Mouse (Mus musculus): ENCODE results near the gene Olfr12. TPM values are rescaled to one million over a fixed set of nuclear protein-coding genes. Genes with fewer than 3 reads are reported as not detected.

Olfr12 gene
- polyA plus RNA-seq, 1 experiment from 2014 or later = not detected

- Histone ChIP-seq H3K9me3 (ENCODE audit: control insufficient read depth, low read depth, low read length) (no peaks in the 10 kb centered on the region), H3K36me3 (ENCODE audit: control insufficient read depth, insufficient read depth, low read length) (no peaks in the 10 kb centered on the region), H3K4me1 (ENCODE audit: control insufficient read depth, insufficient read depth, low read length) (peaks cover 11% of the 10 kb centered on the region), H3K4me2 (replicated peaks; ENCODE audit: low read depth, low read length) (no peak overlapping the region), H3K27me3 (ENCODE audit: control insufficient read depth, insufficient read depth, low read length) (no peaks in the 10 kb centered on the region), H3K9ac (replicated peaks; ENCODE audit: low read depth, low read length) (no peak overlapping the region), H3K4me3 (ENCODE audit: low read depth, low read length) (no peak overlapping the region), H3K27ac (ENCODE audit: low read length) (no peak overlapping the region)
- no peak for ATAC-seq (ENCODE audit: insufficient number of reproducible peaks, insufficient read depth, low FRiP score, low read depth)
- WGBS = 77% methylated on average over 5 of the region's 5 CpGs
Measured at GRCm38 (mm10) chr1:92644916-92645315, 27.3 kb downstream of the Olfr12 start.

DNA sequence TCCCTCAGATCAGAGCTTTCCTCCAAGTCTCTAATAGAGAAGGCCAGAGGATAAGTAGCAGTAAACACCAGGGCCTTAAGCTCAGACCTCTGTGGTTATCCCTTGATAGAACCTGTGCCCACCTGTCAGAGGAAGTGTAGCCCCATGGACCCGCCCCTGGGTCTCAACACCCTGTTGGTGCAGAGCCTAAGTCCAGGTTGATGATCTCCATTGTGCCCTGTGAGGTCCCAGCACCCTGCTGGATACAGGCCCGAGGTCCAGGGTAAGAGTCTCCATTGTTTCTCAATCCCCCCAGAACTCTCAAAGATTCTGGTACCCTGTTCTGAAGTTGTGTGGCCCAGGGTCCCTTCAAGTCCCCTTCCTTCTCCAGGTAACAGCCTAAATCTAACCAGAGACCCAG is 28.5 kb downstream of the Olfr12 start:
- H3K27ac ChIP-seq (ENCODE audit: low read length) = no peak overlapping the region
- no peak for ATAC-seq (ENCODE audit: insufficient number of reproducible peaks, insufficient read depth, low FRiP score, low read depth)
- no peak overlapping the region for H3K4me2 ChIP-seq (replicated peaks; ENCODE audit: low read depth, low read length)
- H3K36me3 ChIP-seq (ENCODE audit: control insufficient read depth, insufficient read depth, low read length) = no peaks in the 10 kb centered on the region
- no peak overlapping the region for H3K9ac ChIP-seq (replicated peaks; ENCODE audit: low read depth, low read length)
- H3K9me3 ChIP-seq (ENCODE audit: control insufficient read depth, low read depth, low read length) = no peaks in the 10 kb centered on the region
- 51% methylated on average over 2 of the region's 2 CpGs for WGBS
- H3K4me3 ChIP-seq (ENCODE audit: low read depth, low read length) = no peak overlapping the region
- H3K27me3 ChIP-seq (ENCODE audit: control insufficient read depth, insufficient read depth, low read length) = no peaks in the 10 kb centered on the region
- H3K4me1 ChIP-seq (ENCODE audit: control insufficient read depth, insufficient read depth, low read length) = peaks cover 2% of the 10 kb centered on the region

- H3K27ac ChIP-seq (ENCODE audit: low read length) = no peak overlapping the region
- H3K9me3 ChIP-seq (ENCODE audit: control insufficient read depth, low read depth, low read length) = no peaks in the 10 kb centered on the region
- H3K4me2 ChIP-seq (replicated peaks; ENCODE audit: low read depth, low read length) = no peak overlapping the region
- no peaks in the 10 kb centered on the region for H3K27me3 ChIP-seq (ENCODE audit: control insufficient read depth, insufficient read depth, low read length)
- ATAC-seq (ENCODE audit: insufficient number of reproducible peaks, insufficient read depth, low FRiP score, low read depth) = no peak
- no peaks in the 10 kb centered on the region for H3K36me3 ChIP-seq (ENCODE audit: control insufficient read depth, insufficient read depth, low read length)
- H3K9ac ChIP-seq (replicated peaks; ENCODE audit: low read depth, low read length) = no peak overlapping the region
- H3K4me3 ChIP-seq (ENCODE audit: low read depth, low read length) = no peak overlapping the region
- H3K4me1 ChIP-seq (ENCODE audit: control insufficient read depth, insufficient read depth, low read length) = no peaks in the 10 kb centered on the region
- 72% methylated on average over 7 of the region's 7 CpGs for whole genome bisulfite sequencing
Measured at GRCm38 (mm10) chr1:92646601-92647000, 29.0 kb downstream of the Olfr12 start.

DNA sequence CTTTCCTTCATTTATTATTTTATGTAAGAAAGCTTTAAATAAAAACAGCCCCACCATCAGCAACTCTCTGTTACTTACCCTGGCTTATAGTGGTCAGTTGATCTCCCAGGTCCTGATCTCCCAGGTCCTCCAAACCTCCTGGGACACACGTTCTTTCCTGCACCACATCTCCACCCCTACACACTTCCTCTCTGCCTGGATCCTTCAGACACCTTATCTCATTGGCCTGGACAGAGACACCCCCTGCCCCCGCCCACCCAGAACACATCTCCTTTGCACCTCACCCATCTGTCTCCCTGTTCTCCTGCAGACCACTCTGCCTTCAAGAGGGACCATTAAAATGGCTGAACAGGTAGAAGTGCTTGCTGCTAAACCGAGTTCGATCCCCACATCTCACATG is 29.4 kb downstream of the Olfr12 start:
- H3K27ac ChIP-seq (ENCODE audit: low read length) = no peak overlapping the region
- no peak for ATAC-seq (ENCODE audit: insufficient number of reproducible peaks, insufficient read depth, low FRiP score, low read depth)
- no peak overlapping the region for H3K9ac ChIP-seq (replicated peaks; ENCODE audit: low read depth, low read length)
- 70% methylated on average over 4 of the region's 4 CpGs for WGBS
- H3K4me2 ChIP-seq (replicated peaks; ENCODE audit: low read depth, low read length) = no peak overlapping the region
- no peaks in the 10 kb centered on the region for H3K27me3 ChIP-seq (ENCODE audit: control insufficient read depth, insufficient read depth, low read length)
- H3K4me3 ChIP-seq (ENCODE audit: low read depth, low read length) = no peak overlapping the region
- no peaks in the 10 kb centered on the region for H3K4me1 ChIP-seq (ENCODE audit: control insufficient read depth, insufficient read depth, low read length)
- no peaks in the 10 kb centered on the region for H3K36me3 ChIP-seq (ENCODE audit: control insufficient read depth, insufficient read depth, low read length)
- H3K9me3 ChIP-seq (ENCODE audit: control insufficient read depth, low read depth, low read length) = no peaks in the 10 kb centered on the region

DNA sequence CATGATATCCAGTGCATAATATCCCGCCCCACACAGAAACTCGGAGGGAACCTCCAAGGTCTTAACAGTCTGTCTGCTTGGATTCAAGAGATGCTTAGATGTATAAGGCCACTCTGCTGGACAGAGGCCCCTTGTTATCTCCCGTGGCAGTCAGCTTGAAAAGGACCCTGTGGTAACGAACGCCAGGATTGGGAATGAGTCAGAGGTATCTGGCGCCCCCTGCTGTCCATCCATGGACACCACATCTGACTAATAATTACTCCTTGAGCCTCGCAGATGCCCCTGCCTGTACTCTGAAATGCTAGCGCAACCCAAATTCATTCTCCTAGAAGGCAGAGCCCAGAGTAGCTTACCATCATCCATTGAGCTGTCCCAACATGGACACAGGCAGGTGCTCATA is 30.2 kb downstream of the Olfr12 start:
- 13% methylated on average over 8 of the region's 8 CpGs for WGBS
- ATAC-seq (ENCODE audit: insufficient number of reproducible peaks, insufficient read depth, low FRiP score, low read depth) = no peak; the same call in 1 of the 2 replicates
- no peaks in the 10 kb centered on the region for H3K36me3 ChIP-seq (ENCODE audit: control insufficient read depth, insufficient read depth, low read length)
- H3K4me3 ChIP-seq (ENCODE audit: low read depth, low read length) = no peak overlapping the region
- H3K4me1 ChIP-seq (ENCODE audit: control insufficient read depth, insufficient read depth, low read length) = no peaks in the 10 kb centered on the region
- H3K27me3 ChIP-seq (ENCODE audit: control insufficient read depth, insufficient read depth, low read length) = no peaks in the 10 kb centered on the region
- no peaks in the 10 kb centered on the region for H3K9me3 ChIP-seq (ENCODE audit: control insufficient read depth, low read depth, low read length)
- no peak overlapping the region; the same call in 1 of the 2 replicates for H3K4me2 ChIP-seq (replicated peaks; ENCODE audit: low read depth, low read length)
- no peak overlapping the region for H3K27ac ChIP-seq (ENCODE audit: low read length)
- no peak overlapping the region for H3K9ac ChIP-seq (replicated peaks; ENCODE audit: low read depth, low read length)

DNA sequence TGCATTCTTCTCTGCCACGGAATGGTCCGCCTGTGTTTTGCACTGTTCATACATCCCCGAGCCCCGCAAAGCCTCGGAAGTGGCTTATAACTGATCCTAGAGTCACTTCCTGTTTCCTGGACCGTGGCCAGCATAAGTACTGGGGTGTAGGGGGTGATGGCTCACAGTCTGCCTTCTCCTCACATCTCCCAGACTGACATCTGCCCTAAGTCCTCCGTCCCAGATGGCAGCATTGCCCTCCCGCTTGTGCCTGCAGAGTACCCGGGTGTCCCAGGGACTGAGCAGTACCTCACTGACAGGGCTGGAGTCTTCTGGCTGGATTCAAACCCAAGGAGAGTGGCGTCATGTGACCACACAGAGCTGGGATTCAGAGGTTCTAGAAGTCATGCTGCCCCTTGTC is 30.6 kb downstream of the Olfr12 start:
- H3K27me3 ChIP-seq (ENCODE audit: control insufficient read depth, insufficient read depth, low read length) = no peaks in the 10 kb centered on the region
- H3K4me1 ChIP-seq (ENCODE audit: control insufficient read depth, insufficient read depth, low read length) = no peaks in the 10 kb centered on the region
- H3K27ac ChIP-seq (ENCODE audit: low read length) = no peak overlapping the region
- no peak overlapping the region for H3K4me3 ChIP-seq (ENCODE audit: low read depth, low read length)
- no peak overlapping the region for H3K9ac ChIP-seq (replicated peaks; ENCODE audit: low read depth, low read length)
- H3K36me3 ChIP-seq (ENCODE audit: control insufficient read depth, insufficient read depth, low read length) = no peaks in the 10 kb centered on the region
- no peak overlapping the region; the same call in 1 of the 2 replicates for H3K4me2 ChIP-seq (replicated peaks; ENCODE audit: low read depth, low read length)
- no peaks in the 10 kb centered on the region for H3K9me3 ChIP-seq (ENCODE audit: control insufficient read depth, low read depth, low read length)
- no peak for ATAC-seq (ENCODE audit: insufficient number of reproducible peaks, insufficient read depth, low FRiP score, low read depth)
- 42% methylated on average over 10 of the region's 10 CpGs for WGBS

DNA sequence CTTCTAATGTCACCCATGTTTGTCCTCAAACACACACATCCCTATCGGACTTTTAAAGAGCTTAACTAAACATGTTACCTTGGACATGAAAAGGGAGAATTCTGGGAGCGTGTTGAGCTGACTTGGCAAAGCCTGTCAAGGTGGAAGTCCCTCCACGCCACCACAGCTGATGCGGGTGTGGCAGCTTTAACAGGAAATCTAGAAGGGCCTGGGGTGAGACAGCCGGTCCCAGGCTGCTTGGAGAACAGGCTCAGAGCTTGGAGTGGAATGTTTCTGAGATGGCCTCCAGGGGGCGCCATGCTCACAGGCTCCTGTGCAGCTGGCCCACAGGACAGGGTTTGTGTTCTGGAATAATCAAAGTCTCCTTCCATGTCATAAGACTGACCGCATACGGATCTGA is 31.1 kb downstream of the Olfr12 start, which contains the start of gene Otos:
Gene Otos, minus strand, starts transcription at position 169 of the 400 bp plus-strand sequence.
- 22% methylated on average over 8 of the region's 8 CpGs for WGBS

DNA sequence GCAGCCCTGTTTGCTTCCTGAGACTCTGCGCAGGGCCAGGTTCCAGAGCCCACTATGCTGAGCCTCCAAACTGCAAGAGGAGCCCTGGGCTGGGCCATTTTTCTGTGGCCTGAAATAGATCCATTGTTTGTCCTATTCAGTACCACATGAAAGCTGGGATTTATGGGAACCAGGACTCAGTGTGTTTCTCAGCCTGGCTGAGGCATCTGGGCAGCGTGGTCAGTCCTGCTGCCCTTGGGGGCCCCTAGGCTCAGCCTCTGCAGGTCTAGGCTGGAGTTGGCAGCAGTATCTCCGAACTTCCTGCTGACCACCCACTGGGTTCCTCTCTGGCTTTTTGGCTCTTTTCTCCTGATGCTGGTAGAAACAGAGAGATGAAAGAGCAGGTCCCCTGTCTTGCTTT is 33.9 kb downstream of the Olfr12 start:
- Histone ChIP-seq H3K27ac (ENCODE audit: low read length) (no peak overlapping the region), H3K9ac (replicated peaks; ENCODE audit: low read depth, low read length) (no peak overlapping the region), H3K4me3 (ENCODE audit: low read depth, low read length) (no peak overlapping the region), H3K4me2 (replicated peaks; ENCODE audit: low read depth, low read length) (no peak overlapping the region), H3K4me1 (ENCODE audit: control insufficient read depth, insufficient read depth, low read length) (no peaks in the 10 kb centered on the region), H3K9me3 (ENCODE audit: control insufficient read depth, low read depth, low read length) (no peaks in the 10 kb centered on the region), H3K36me3 (ENCODE audit: control insufficient read depth, insufficient read depth, low read length) (no peaks in the 10 kb centered on the region), H3K27me3 (ENCODE audit: control insufficient read depth, insufficient read depth, low read length) (no peaks in the 10 kb centered on the region)
- 74% methylated on average over 3 of the region's 3 CpGs for WGBS
- no peak for ATAC-seq (ENCODE audit: insufficient number of reproducible peaks, insufficient read depth, low FRiP score, low read depth)

More for the DNA sequence above, 31.1 kb downstream of the Olfr12 start, which contains the start of gene Otos:
- peak; percentile 49; the same call in 1 of the 2 replicates for ATAC-seq (ENCODE audit: insufficient number of reproducible peaks, insufficient read depth, low FRiP score, low read depth)
- Histone ChIP-seq H3K4me1 (ENCODE audit: control insufficient read depth, insufficient read depth, low read length) (no peaks in the 10 kb centered on the region), H3K9me3 (ENCODE audit: control insufficient read depth, low read depth, low read length) (no peaks in the 10 kb centered on the region), H3K36me3 (ENCODE audit: control insufficient read depth, insufficient read depth, low read length) (no peaks in the 10 kb centered on the region), H3K9ac (replicated peaks; ENCODE audit: low read depth, low read length) (no peak within 1 kb of the TSS), H3K27me3 (ENCODE audit: control insufficient read depth, insufficient read depth, low read length) (no peaks in the 10 kb centered on the region), H3K27ac (ENCODE audit: low read length) (no peak within 1 kb of the TSS), H3K4me3 (ENCODE audit: low read depth, low read length) (no peak within 1 kb of the TSS), H3K4me2 (replicated peaks; ENCODE audit: low read depth, low read length) (no peak within 1 kb of the TSS; the same call in 1 of the 2 replicates)

DNA sequence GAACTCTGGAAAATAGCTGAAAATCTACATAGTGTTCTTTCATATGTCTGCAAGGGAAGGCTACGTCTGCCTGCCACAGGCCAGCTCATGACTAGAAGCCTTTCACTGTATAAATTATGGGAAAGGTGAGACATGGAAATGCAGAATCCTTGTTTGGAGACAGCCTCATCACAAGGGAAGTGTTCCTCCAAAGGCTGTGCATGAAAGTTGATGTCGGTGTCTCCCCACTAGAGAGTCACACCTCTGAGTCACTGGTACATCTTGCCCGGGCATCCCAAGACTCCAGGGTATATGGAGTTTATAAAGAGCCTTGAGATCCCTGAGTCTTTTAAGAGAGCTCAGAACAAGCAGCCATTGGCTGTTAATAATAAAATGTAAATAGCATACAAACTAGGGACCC is 35.6 kb downstream of the Olfr12 start:
- no peak overlapping the region for H3K9ac ChIP-seq (replicated peaks; ENCODE audit: low read depth, low read length)
- WGBS = 85% methylated on average over 3 of the region's 3 CpGs
- no peaks in the 10 kb centered on the region for H3K27me3 ChIP-seq (ENCODE audit: control insufficient read depth, insufficient read depth, low read length)
- H3K4me2 ChIP-seq (replicated peaks; ENCODE audit: low read depth, low read length) = no peak overlapping the region
- H3K36me3 ChIP-seq (ENCODE audit: control insufficient read depth, insufficient read depth, low read length) = no peaks in the 10 kb centered on the region
- H3K9me3 ChIP-seq (ENCODE audit: control insufficient read depth, low read depth, low read length) = no peaks in the 10 kb centered on the region
- no peaks in the 10 kb centered on the region for H3K4me1 ChIP-seq (ENCODE audit: control insufficient read depth, insufficient read depth, low read length)
- no peak overlapping the region for H3K4me3 ChIP-seq (ENCODE audit: low read depth, low read length)
- no peak for ATAC-seq (ENCODE audit: insufficient number of reproducible peaks, insufficient read depth, low FRiP score, low read depth)
- H3K27ac ChIP-seq (ENCODE audit: low read length) = no peak overlapping the region

All from stomach, embryonic 14.5 days (tissue).